Mouse (Mus musculus): ENCODE measurements around the gene Fam196a.

Gene Fam196a

GRCm38 (mm10) chr7:134937927-134938609 is at the start of gene Fam196a:
TSS of gene Fam196a (minus strand) at chr7:134938430.
- in situ Hi-C loops (cut with MboI, MseI): no loop called here

- in situ Hi-C loops (cut with MboI, MseI): no loop called here
These were observed 23.4 kb upstream of the Fam196a start for GRCm38 (mm10) chr7:134961608-134962007.

GRCm38 (mm10) chr7:134960871-134961270 is 22.6 kb upstream of the Fam196a start:
- in situ Hi-C loops (cut with MboI, MseI): no loop called here

- in situ Hi-C loops (cut with MboI, MseI): no loop called here
These were observed 20.9 kb upstream of the Fam196a start for GRCm38 (mm10) chr7:134959086-134959485.

GRCm38 (mm10) chr7:134945925-134946716 is 7.9 kb upstream of the Fam196a start:
- in situ Hi-C loops (cut with MboI, MseI): no loop called here

- in situ Hi-C loops (cut with MboI, MseI): no loop called here
These were observed 5.5 kb upstream of the Fam196a start for GRCm38 (mm10) chr7:134943701-134944100.

- in situ Hi-C loops (cut with MboI, MseI): no loop called here
These were observed 4.8 kb upstream of the Fam196a start for GRCm38 (mm10) chr7:134943063-134943462.

- in situ Hi-C loops (cut with MboI, MseI): no loop called here
These were observed 3.7 kb upstream of the Fam196a start for GRCm38 (mm10) chr7:134941891-134942290.

- in situ Hi-C loops (cut with MboI, MseI): no loop called here
These were observed 731 bp downstream of the Fam196a start for GRCm38 (mm10) chr7:134937471-134937926.

GRCm38 (mm10) chr7:134931886-134932285 is 6.3 kb downstream of the Fam196a start:
- in situ Hi-C loops (cut with MboI, MseI): no loop called here

- in situ Hi-C loops (cut with MboI, MseI): no loop called here
These were observed 36.2 kb downstream of the Fam196a start for GRCm38 (mm10) chr7:134901992-134902391.

GRCm38 (mm10) chr7:134899462-134899861 is 38.8 kb downstream of the Fam196a start:
- in situ Hi-C loops (cut with MboI, MseI): no loop called here

GRCm38 (mm10) chr7:134894604-134895003 is 43.6 kb downstream of the Fam196a start:
- in situ Hi-C loops (cut with MboI, MseI): no loop called here

- in situ Hi-C loops (cut with MboI, MseI): no loop called here
These were observed 45.3 kb downstream of the Fam196a start for GRCm38 (mm10) chr7:134892972-134893371.

- in situ Hi-C loops (cut with MboI, MseI): no loop called here
These were observed 45.8 kb downstream of the Fam196a start for GRCm38 (mm10) chr7:134892449-134892871.

- in situ Hi-C loops (cut with MboI, MseI): no loop called here
These were observed 54.7 kb downstream of the Fam196a start for GRCm38 (mm10) chr7:134883516-134883915.

- in situ Hi-C loops (cut with MboI, MseI): no loop called here
These were observed 57.8 kb downstream of the Fam196a start for GRCm38 (mm10) chr7:134880431-134880830.

- in situ Hi-C loops (cut with MboI, MseI): no loop called here
These were observed 59.2 kb downstream of the Fam196a start for GRCm38 (mm10) chr7:134878985-134879384.

- in situ Hi-C loops (cut with MboI, MseI): no loop called here
These were observed 65.2 kb downstream of the Fam196a start for GRCm38 (mm10) chr7:134872981-134873380.

GRCm38 (mm10) chr7:134872511-134872910 is 65.7 kb downstream of the Fam196a start:
- in situ Hi-C loops (cut with MboI, MseI): no loop called here

- in situ Hi-C loops (cut with MboI, MseI): no loop called here
These were observed 74.1 kb downstream of the Fam196a start for GRCm38 (mm10) chr7:134864175-134864574.

GRCm38 (mm10) chr7:134862000-134862399 is 76.2 kb downstream of the Fam196a start:
- in situ Hi-C loops (cut with MboI, MseI): no loop called here

GRCm38 (mm10) chr7:134842751-134843150 is 95.5 kb downstream of the Fam196a start:
- in situ Hi-C loops (cut with MboI, MseI): no loop called here
